Mouse (Mus musculus): ENCODE results near the gene Vmn1r227.

Gene Vmn1r227

GRCm38 (mm10) chr17:20729543-20729942 is at the start of gene Vmn1r227:
Gene Vmn1r227 (plus strand): TSS chr17:20729843.
- no peak for DNase-seq

GRCm38 (mm10) chr17:20682543-20682942 is 47.1 kb upstream of the Vmn1r227 start, which contains the start of gene Vmn1r226:
Gene Vmn1r226 (plus strand): TSS chr17:20682843.
- no peak for DNase-seq

GRCm38 (mm10) chr17:20786057-20786456 is 56.4 kb downstream of the Vmn1r227 start, which contains the start of gene Vmn1r228:
Gene Vmn1r228 (minus strand): TSS chr17:20786157.
- DNase-seq: no peak
